Mouse (Mus musculus) T-helper 17 cell (primary cell): ENCODE results near the gene Tmem248.

Source experiments
- in situ Hi-C, 2 experiments: fragments of 300-600 bp; cut with MboI, MseI; formaldehyde crosslinking; loops; 1 replicate in 1 of 2; 2 replicates in 1 of 2; pipeline ENCODE4 v1.15.1; 2025; ENCODE audit warnings: high pct_unique_total_duplicates in 2 of 2

The Tmem248 gene

DNA sequence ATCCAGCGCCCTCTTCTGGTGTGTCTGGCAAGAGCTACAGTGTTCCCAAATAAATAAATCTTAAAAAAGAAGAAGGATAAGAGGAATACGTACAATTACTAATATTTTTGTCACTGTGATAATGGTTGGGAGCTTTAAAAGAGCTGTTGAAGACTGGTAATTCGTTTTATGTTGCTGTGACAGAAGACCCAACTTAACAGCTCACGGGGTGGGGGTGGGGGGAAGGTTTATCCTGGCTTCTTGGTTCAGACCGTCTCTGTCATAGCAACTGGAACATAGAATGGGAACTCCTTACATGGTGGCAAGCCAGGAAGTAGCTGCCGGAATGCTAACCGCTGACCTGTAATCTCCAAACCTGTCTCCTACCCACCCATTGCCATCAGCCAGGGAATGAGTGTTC lies at the start of gene Tmem248:
Gene Tmem248, plus strand, starts transcription at position 301 of the 400 bp plus-strand sequence.
- in situ Hi-C loops: no loop called here

- in situ Hi-C loops: loop anchor here in 1 of 2 experiments (5.0 to 25.0 kb wide), 2 partner anchors 382 to 1157 kb away; partner anchors contain the start of genes Psph, Ran and Stx2
Measured at GRCm38 (mm10) chr5:130169109-130169508, 47.8 kb upstream of the Tmem248 start.

GRCm38 (mm10) chr5:130170666-130171422 lies 46.0 kb upstream of the Tmem248 start:
- in situ Hi-C loops: loop anchor here (5.0 to 25.0 kb wide), 2 partner anchors 51 to 1159 kb away; partner anchors contain the start of genes Ran (in 1 of the 2) and Stx2 (in 1 of the 2)

GRCm38 (mm10) chr5:130171423-130171954 lies 45.4 kb upstream of the Tmem248 start, which contains the start of gene Rabgef1:
Gene Rabgef1, plus strand, starts transcription at chr5:130171798.
- in situ Hi-C loops: loop anchor here (5.0 to 25.0 kb wide), 2 partner anchors 51 to 1159 kb away; partner anchors contain the start of genes Ran (in 1 of the 2) and Stx2 (in 1 of the 2)

DNA sequence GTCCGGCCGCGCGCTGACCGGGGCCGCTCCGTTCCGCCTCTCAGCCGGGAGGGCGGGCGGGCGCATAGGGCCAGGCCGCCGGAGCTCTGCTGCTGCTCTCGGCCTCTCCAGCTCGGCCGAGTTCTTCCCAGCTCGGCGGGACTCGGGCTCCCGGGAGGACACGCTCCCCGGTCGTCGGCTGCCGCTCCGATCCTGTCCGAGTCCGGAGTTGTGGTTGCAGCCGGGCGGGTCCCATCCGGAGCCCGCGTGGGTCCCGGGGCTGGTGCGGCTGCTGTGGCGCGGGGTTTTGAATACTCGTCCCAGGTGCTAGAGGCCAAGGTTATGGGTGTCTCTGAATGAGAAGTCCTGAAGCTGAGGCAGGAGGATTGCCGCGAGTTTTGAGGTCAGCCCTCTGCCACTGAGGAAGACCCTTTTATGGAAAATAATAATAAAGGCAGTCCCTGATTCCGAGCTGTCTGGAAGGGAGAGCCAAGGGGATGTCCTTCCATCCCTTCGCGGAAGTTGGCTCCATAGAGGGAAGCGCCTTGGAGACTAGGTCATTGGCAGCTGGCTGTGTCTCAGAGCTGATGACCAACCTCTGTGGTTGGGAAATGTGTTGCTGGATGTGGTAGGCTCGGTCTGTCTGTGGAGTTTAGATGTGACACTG lies 44.8 kb upstream of the Tmem248 start:
- in situ Hi-C loops: loop anchor here (5.0 to 25.0 kb wide), 2 partner anchors 50 to 1160 kb away; partner anchors contain the start of genes Ran (in 1 of the 2) and Stx2 (in 1 of the 2)

GRCm38 (mm10) chr5:130173012-130173411 lies 43.9 kb upstream of the Tmem248 start:
- in situ Hi-C loops: loop anchor here (5.0 to 25.0 kb wide), 2 partner anchors 49 to 1161 kb away; partner anchors contain the start of genes Ran (in 1 of the 2) and Stx2 (in 1 of the 2)

DNA sequence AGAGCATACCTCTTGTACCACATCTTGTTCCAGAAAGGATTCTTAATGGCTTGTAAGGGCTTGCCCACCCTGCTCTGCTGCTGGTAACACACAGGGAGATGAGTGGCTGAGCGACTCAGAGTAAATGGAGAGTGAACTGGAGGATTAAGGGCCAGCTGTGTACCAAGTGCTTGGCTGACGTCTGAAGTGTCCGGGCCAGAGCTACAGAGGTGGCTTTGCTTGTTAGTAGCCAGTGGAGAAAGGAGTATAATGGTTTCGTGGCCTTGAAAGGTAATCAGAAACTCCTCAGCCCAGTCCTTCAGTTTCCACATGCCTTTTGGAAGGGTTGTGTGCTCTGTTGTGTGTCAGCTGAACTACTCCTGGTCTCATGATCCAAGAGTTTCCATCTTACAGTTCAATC lies 39.0 kb upstream of the Tmem248 start:
- in situ Hi-C loops: no loop called here

- in situ Hi-C loops: no loop called here
Measured at GRCm38 (mm10) chr5:130180362-130180761, 36.5 kb upstream of the Tmem248 start.

DNA sequence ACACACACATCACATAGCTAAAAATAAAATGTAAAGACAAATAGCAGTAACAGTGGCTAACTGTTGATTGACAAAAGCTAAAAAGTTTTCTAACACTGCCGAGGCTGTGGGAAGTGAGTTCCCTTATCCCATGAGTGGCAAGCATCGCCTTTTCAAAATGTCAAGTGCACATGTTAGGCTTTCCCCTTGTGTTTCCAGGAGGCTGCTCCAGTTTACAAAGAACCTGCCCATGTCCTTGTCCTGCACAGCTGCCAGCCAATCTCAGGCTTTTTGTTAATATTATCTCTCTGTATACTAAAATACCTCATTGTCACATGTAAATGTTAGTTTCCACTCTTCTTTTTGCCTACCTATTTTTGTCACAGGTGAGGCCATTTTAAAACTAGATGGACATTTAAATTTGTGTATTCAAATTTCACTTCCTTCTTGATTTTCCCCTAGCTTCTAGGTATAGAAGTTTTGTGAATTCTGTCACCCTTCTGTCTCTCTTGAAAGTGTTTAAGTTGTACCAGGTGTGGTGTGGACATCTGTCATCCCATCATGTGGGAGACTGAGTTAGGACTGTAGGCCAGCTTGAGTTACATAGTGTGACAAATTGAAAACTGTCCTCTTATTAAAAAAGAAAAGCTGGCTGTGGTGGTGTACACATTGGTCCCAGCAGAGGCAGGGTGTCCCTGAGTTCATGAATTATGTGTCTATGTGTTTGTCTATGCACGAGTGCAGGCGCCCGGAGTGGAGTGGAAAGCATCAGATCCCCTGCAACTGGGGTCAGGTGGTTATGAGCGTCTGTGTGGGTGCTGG lies 34.9 kb upstream of the Tmem248 start:
- in situ Hi-C loops: no loop called here

DNA sequence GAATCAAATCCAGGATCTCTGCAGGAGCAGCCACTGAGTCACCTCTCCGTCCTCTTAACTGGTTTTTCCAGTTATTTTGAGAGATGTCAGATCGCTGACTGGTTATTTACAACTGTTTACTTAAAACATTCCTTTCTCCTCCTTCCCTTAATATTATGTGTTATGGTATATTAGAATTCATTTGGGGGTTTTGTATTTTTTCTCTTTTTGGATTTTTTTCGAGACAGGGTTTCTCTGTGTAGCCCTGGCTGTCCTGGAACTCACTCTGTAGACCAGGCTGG lies 34.4 kb upstream of the Tmem248 start:
- in situ Hi-C loops: no loop called here

DNA sequence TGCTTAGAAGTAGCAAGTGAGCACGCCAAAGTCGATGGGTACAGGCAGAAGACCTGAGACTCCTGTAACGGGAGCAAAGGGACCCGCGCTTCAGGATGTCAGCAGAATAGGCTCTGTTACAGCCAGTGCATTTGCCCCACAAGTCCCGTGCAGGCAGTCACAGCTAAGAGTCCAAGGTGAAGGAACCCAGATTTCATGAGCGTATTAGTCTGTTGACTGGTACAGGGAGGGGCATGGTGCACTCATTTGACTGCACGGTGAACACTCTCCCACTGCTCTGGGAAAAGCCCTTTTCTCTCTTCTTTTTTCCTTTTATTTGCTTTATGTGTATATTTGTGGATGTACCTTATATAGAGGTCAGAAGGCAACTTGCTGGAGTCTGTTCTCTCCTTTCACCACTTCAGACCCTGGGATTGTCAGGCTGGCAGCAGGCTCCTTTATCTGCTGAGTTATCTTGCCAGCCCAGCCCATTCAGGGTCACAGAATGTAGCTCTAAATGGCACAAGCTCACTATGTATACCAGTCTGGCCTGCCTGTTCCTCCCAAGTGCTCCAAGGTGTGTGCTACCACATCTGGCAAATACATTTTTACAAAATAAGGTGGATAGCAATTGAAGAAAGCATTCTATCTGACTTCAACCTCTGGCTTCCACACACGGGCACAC lies 32.6 kb upstream of the Tmem248 start:
- in situ Hi-C loops: no loop called here

- in situ Hi-C loops: no loop called here
Measured at GRCm38 (mm10) chr5:130185312-130185711, 31.6 kb upstream of the Tmem248 start.

DNA sequence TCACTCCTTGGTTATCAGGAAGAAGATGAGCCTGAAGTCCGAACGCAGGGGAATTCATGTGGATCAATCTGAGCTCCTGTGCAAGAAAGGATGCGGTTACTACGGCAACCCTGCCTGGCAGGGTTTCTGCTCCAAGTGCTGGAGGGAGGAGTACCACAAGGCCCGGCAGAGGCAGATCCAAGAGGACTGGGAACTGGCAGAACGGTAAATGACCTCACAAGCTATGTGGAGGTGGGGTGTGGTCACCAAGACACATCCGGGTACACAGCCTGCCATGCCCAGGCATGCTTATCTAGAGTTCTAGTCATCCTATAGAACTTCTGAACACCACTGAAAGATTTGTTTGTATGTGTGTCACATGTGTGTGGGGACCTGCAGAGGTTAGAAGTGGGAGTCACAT lies 29.5 kb upstream of the Tmem248 start:
- in situ Hi-C loops: no loop called here

GRCm38 (mm10) chr5:130190909-130191308 lies 26.0 kb upstream of the Tmem248 start:
- in situ Hi-C loops: no loop called here

GRCm38 (mm10) chr5:130191865-130192264 lies 25.0 kb upstream of the Tmem248 start:
- in situ Hi-C loops: no loop called here

- in situ Hi-C loops: no loop called here
Measured at GRCm38 (mm10) chr5:130192356-130192944, 24.4 kb upstream of the Tmem248 start.

GRCm38 (mm10) chr5:130193760-130194159 lies 23.1 kb upstream of the Tmem248 start:
- in situ Hi-C loops: no loop called here

- in situ Hi-C loops: no loop called here
Measured at GRCm38 (mm10) chr5:130196307-130196706, 20.6 kb upstream of the Tmem248 start.

DNA sequence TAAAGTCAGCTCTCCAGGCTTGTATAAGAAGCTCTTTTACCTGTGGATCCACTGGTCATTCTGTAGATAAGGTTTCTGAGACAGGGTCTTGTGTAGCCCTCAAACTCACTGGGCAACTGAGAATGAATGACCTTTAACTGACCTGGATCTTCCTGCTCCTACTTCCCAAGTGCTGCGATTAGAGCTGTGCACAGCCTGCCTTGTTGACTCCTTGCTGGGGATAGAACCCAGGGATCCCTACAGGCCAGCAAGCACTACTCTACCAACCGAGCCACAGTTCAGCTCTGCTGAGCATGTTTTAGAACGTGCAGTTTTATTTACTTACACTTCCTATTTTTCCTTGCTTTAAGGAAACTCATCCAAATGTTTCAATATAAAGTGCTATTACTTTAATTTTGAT lies 19.4 kb upstream of the Tmem248 start:
- in situ Hi-C loops: no loop called here

DNA sequence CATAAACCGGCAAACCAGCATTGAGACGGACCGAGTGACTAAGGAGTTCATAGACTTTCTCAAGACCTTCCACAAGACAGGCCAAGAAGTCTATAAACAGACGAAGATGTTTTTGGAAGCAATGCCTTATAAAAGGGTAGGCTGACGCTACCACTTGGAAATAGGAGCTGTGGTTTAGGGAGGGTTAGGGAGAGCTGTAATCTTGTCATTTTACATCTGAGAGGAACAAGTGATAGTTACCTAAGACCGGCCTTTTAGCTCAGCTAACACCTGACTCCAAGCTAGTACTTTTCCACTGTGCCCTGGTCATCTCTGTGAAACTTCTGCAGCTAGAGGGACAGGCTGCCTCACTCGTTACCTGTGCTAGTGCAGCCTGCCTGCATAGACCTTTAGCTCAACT lies 18.9 kb upstream of the Tmem248 start:
- in situ Hi-C loops: no loop called here
